Mouse (Mus musculus) hindbrain, embryonic 10.5 days (tissue): Measurements from ENCODE around the gene Eepd1. TPM values are rescaled to one million over a fixed set of nuclear protein-coding genes. Genes with fewer than 3 reads are reported as not detected.

ENCODE experiments used
- DNase-seq: peaks from one replicate; pipeline ENCODE4 v3.0.0-alpha.2; 2017; ENCODE audit warnings: low spot score
- H3K27ac ChIP-seq: fragments of 300-500 bp; sonication (generic); 2 replicates; pipeline ENCODE4 v1.5.1; 2016; ENCODE audit warnings: mild to moderate bottlenecking, moderate library complexity
- H3K27me3 ChIP-seq: fragments of 300-500 bp; sonication (generic); 2 replicates; pipeline ENCODE4 v1.6.1; 2016; ENCODE audit warnings: mild to moderate bottlenecking; ENCODE audit not compliant: poor library complexity, insufficient read depth, severe bottlenecking
- H3K36me3 ChIP-seq: fragments of 300-500 bp; sonication (generic); 2 replicates; pipeline ENCODE4 v1.6.1; 2016; ENCODE audit warnings: mild to moderate bottlenecking, moderate library complexity
- H3K4me1 ChIP-seq: fragments of 300-500 bp; sonication (generic); replicated peaks from 2 replicates; pipeline ENCODE4 v1.6.1; 2016; ENCODE audit warnings: mild to moderate bottlenecking
- H3K4me3 ChIP-seq: fragments of 300-500 bp; sonication (generic); 2 replicates; pipeline ENCODE4 v1.5.1; 2016; ENCODE audit warnings: mild to moderate bottlenecking, moderate library complexity
- H3K9me3 ChIP-seq: fragments of 300-500 bp; sonication (generic); 2 replicates; pipeline ENCODE4 v1.6.1; 2016; ENCODE audit warnings: mild to moderate bottlenecking, moderate library complexity
- WGBS: fragments of 180-500 bp; shearing (Covaris S2); methylation state at CpG from one replicate; pipeline ENCODE4 v1.1.7; 2016; 5-methylcytosine and 5-hydroxymethylcytosine counted together
- polyA plus RNA-seq: library from polyadenylated mRNA; unstranded; fragments of >200 nt; fragmentation: Nextera tagmentation; extraction: Ambion mirVana; gene quantifications from 2 replicates; pipeline ENCODE4 v1.2.1, GENCODE M21; 2016

The Eepd1 gene
- polyA plus RNA-seq, 1 experiment from 2014 or later = 10.2 TPM

- DNase-seq = no peak
- no peak overlapping the region for H3K27ac ChIP-seq
- H3K36me3 ChIP-seq = no peaks in the 10 kb centered on the region
- no peak overlapping the region for H3K4me3 ChIP-seq
- 48% methylated on average over 1 of the region's 1 CpGs for WGBS
- no peaks in the 10 kb centered on the region for H3K27me3 ChIP-seq
- no peaks in the 10 kb centered on the region for H3K9me3 ChIP-seq
- H3K4me1 ChIP-seq = peaks cover 13% of the 10 kb centered on the region
Observed at GRCm38 (mm10) chr9:25526516-25526915, 45.2 kb downstream of the Eepd1 start.

GRCm38 (mm10) chr9:25526927-25527337, 45.6 kb downstream of the Eepd1 start:
- no peak overlapping the region for H3K4me3 ChIP-seq
- no peak overlapping the region for H3K27ac ChIP-seq
- H3K27me3 ChIP-seq = no peaks in the 10 kb centered on the region
- no peaks in the 10 kb centered on the region for H3K9me3 ChIP-seq
- peaks cover 13% of the 10 kb centered on the region for H3K4me1 ChIP-seq
- no peaks in the 10 kb centered on the region for H3K36me3 ChIP-seq
- DNase-seq = peak; percentile 50

GRCm38 (mm10) chr9:25527359-25528038, 46.2 kb downstream of the Eepd1 start:
- Histone ChIP-seq H3K27me3 (no peaks in the 10 kb centered on the region), H3K9me3 (no peaks in the 10 kb centered on the region), H3K4me1 (peaks cover 13% of the 10 kb centered on the region), H3K4me3 (no peak overlapping the region), H3K36me3 (no peaks in the 10 kb centered on the region), H3K27ac (no peak overlapping the region)
- DNase-seq = peak; percentile 21
- WGBS = 69% methylated on average over 7 of the region's 7 CpGs

- Histone ChIP-seq H3K9me3 (no peaks in the 10 kb centered on the region), H3K36me3 (no peaks in the 10 kb centered on the region), H3K27me3 (no peaks in the 10 kb centered on the region), H3K27ac (no peak overlapping the region), H3K4me3 (no peak overlapping the region), H3K4me1 (peaks cover 11% of the 10 kb centered on the region)
- 88% methylated on average over 1 of the region's 1 CpGs for WGBS
- no peak for DNase-seq
Observed at GRCm38 (mm10) chr9:25531627-25532026, 50.3 kb downstream of the Eepd1 start.

GRCm38 (mm10) chr9:25532105-25532504, 50.8 kb downstream of the Eepd1 start:
- 64% methylated on average over 3 of the region's 3 CpGs for WGBS
- DNase-seq = no peak
- no peaks in the 10 kb centered on the region for H3K36me3 ChIP-seq

GRCm38 (mm10) chr9:25535487-25535886, 54.1 kb downstream of the Eepd1 start:
- H3K27ac ChIP-seq = no peak overlapping the region
- WGBS = 82% methylated on average over 3 of the region's 3 CpGs
- no peak overlapping the region for H3K4me3 ChIP-seq
- no peaks in the 10 kb centered on the region for H3K27me3 ChIP-seq
- DNase-seq = no peak
- H3K9me3 ChIP-seq = no peaks in the 10 kb centered on the region
- no peaks in the 10 kb centered on the region for H3K4me1 ChIP-seq
- no peaks in the 10 kb centered on the region for H3K36me3 ChIP-seq

More at GRCm38 (mm10) chr9:25532105-25532504, 50.8 kb downstream of the Eepd1 start:
- Histone ChIP-seq H3K4me3 (no peak overlapping the region), H3K27me3 (no peaks in the 10 kb centered on the region), H3K4me1 (peaks cover 6% of the 10 kb centered on the region), H3K9me3 (no peaks in the 10 kb centered on the region), H3K27ac (no peak overlapping the region)

GRCm38 (mm10) chr9:25539461-25539860, 58.1 kb downstream of the Eepd1 start:
- Histone ChIP-seq H3K36me3 (no peaks in the 10 kb centered on the region), H3K27ac (no peak overlapping the region), H3K27me3 (no peaks in the 10 kb centered on the region), H3K4me3 (no peak overlapping the region), H3K9me3 (no peaks in the 10 kb centered on the region), H3K4me1 (no peaks in the 10 kb centered on the region)
- 91% methylated on average over 2 of the region's 2 CpGs for WGBS
- DNase-seq = no peak

GRCm38 (mm10) chr9:25541355-25541754, 60.0 kb downstream of the Eepd1 start:
- Histone ChIP-seq H3K27ac (no peak overlapping the region), H3K9me3 (no peaks in the 10 kb centered on the region), H3K27me3 (no peaks in the 10 kb centered on the region), H3K4me3 (no peak overlapping the region), H3K36me3 (no peaks in the 10 kb centered on the region), H3K4me1 (no peaks in the 10 kb centered on the region)
- no peak for DNase-seq
- 86% methylated on average over 4 of the region's 4 CpGs for WGBS

- no peaks in the 10 kb centered on the region for H3K27me3 ChIP-seq
- H3K4me3 ChIP-seq = no peak overlapping the region
- no peaks in the 10 kb centered on the region for H3K4me1 ChIP-seq
- no peaks in the 10 kb centered on the region for H3K36me3 ChIP-seq
- 86% methylated on average over 2 of the region's 2 CpGs for WGBS
- no peak overlapping the region for H3K27ac ChIP-seq
- DNase-seq = no peak
- no peaks in the 10 kb centered on the region for H3K9me3 ChIP-seq
Observed at GRCm38 (mm10) chr9:25545212-25545611, 63.9 kb downstream of the Eepd1 start.

GRCm38 (mm10) chr9:25549130-25550060, 68.0 kb downstream of the Eepd1 start:
- Histone ChIP-seq H3K4me3 (no peak overlapping the region), H3K9me3 (no peaks in the 10 kb centered on the region), H3K27ac (no peak overlapping the region), H3K27me3 (no peaks in the 10 kb centered on the region), H3K36me3 (no peaks in the 10 kb centered on the region), H3K4me1 (no peaks in the 10 kb centered on the region)
- no peak for DNase-seq
- WGBS = 91% methylated on average over 8 of the region's 8 CpGs

GRCm38 (mm10) chr9:25550196-25550595, 68.8 kb downstream of the Eepd1 start:
- H3K27ac ChIP-seq = no peak overlapping the region
- WGBS = 90% methylated on average over 7 of the region's 7 CpGs
- no peaks in the 10 kb centered on the region for H3K36me3 ChIP-seq
- no peaks in the 10 kb centered on the region for H3K9me3 ChIP-seq
- H3K4me3 ChIP-seq = no peak overlapping the region
- no peak for DNase-seq
- no peaks in the 10 kb centered on the region for H3K27me3 ChIP-seq
- no peaks in the 10 kb centered on the region for H3K4me1 ChIP-seq

- no peaks in the 10 kb centered on the region for H3K4me1 ChIP-seq
- no peaks in the 10 kb centered on the region for H3K9me3 ChIP-seq
- no peak overlapping the region for H3K27ac ChIP-seq
- 87% methylated on average over 2 of the region's 2 CpGs for WGBS
- H3K27me3 ChIP-seq = no peaks in the 10 kb centered on the region
- no peaks in the 10 kb centered on the region for H3K36me3 ChIP-seq
- no peak for DNase-seq
- no peak overlapping the region for H3K4me3 ChIP-seq
Observed at GRCm38 (mm10) chr9:25552532-25552931, 71.2 kb downstream of the Eepd1 start.

- no peaks in the 10 kb centered on the region for H3K9me3 ChIP-seq
- H3K4me1 ChIP-seq = no peaks in the 10 kb centered on the region
- no peaks in the 10 kb centered on the region for H3K36me3 ChIP-seq
- no peaks in the 10 kb centered on the region for H3K27me3 ChIP-seq
- H3K27ac ChIP-seq = no peak overlapping the region
- DNase-seq = no peak
- WGBS = 76% methylated on average over 6 of the region's 6 CpGs
- H3K4me3 ChIP-seq = no peak overlapping the region
Observed at GRCm38 (mm10) chr9:25554246-25554803, 73.0 kb downstream of the Eepd1 start.
